Mouse (Mus musculus) retina, postnatal 1 day (tissue): ENCODE measurements around the gene Cmya5.

Experiments used
- DNase-seq: peaks from one replicate; pipeline ENCODE4 v3.0.0-alpha.2; 2012

The Cmya5 gene

GRCm38 (mm10) chr13:93060437-93060836, 84.1 kb downstream of the Cmya5 start:
- DNase-seq = no peak

GRCm38 (mm10) chr13:93058551-93059011, 85.9 kb downstream of the Cmya5 start:
- DNase-seq = no peak

- DNase-seq = no peak
Measured at GRCm38 (mm10) chr13:93057492-93058260, 86.8 kb downstream of the Cmya5 start.

- no peak for DNase-seq
Measured at GRCm38 (mm10) chr13:93056091-93056490, 88.4 kb downstream of the Cmya5 start.

GRCm38 (mm10) chr13:93051483-93051882, 93.0 kb downstream of the Cmya5 start:
- DNase-seq = no peak

- no peak for DNase-seq
Measured at GRCm38 (mm10) chr13:93041021-93041420, 103.5 kb downstream of the Cmya5 start.

- no peak for DNase-seq
Measured at GRCm38 (mm10) chr13:93036218-93036617, 108.3 kb downstream of the Cmya5 start.

- DNase-seq = no peak
Measured at GRCm38 (mm10) chr13:93029337-93029736, 115.2 kb downstream of the Cmya5 start.

GRCm38 (mm10) chr13:93024837-93025236, 119.7 kb downstream of the Cmya5 start:
- DNase-seq = no peak

- DNase-seq = no peak
Measured at GRCm38 (mm10) chr13:93022158-93022557, 122.4 kb downstream of the Cmya5 start.

- no peak for DNase-seq
Measured at GRCm38 (mm10) chr13:93012952-93013351, 131.6 kb downstream of the Cmya5 start.

GRCm38 (mm10) chr13:93011315-93011714, 133.2 kb downstream of the Cmya5 start:
- no peak for DNase-seq

GRCm38 (mm10) chr13:93010524-93010923, 134.0 kb downstream of the Cmya5 start:
- no peak for DNase-seq

- DNase-seq = no peak
Measured at GRCm38 (mm10) chr13:93007078-93007477, 137.4 kb downstream of the Cmya5 start.

- no peak for DNase-seq
Measured at GRCm38 (mm10) chr13:93006347-93006746, 138.2 kb downstream of the Cmya5 start.

- no peak for DNase-seq
Measured at GRCm38 (mm10) chr13:93004003-93004402, 140.5 kb downstream of the Cmya5 start.

- DNase-seq = no peak
Measured at GRCm38 (mm10) chr13:93002456-93002855, 142.1 kb downstream of the Cmya5 start.

- peak; percentile 52 for DNase-seq
Measured at GRCm38 (mm10) chr13:93000640-93001351, 143.7 kb downstream of the Cmya5 start.

GRCm38 (mm10) chr13:92999860-93000259, 144.7 kb downstream of the Cmya5 start:
- peak; percentile 65 for DNase-seq

GRCm38 (mm10) chr13:92994743-92995142, 149.8 kb downstream of the Cmya5 start:
- no peak for DNase-seq

GRCm38 (mm10) chr13:92992823-92993222, 151.7 kb downstream of the Cmya5 start:
- no peak for DNase-seq
